Mouse (Mus musculus) midbrain, postnatal 0 days (tissue): ENCODE measurements around the gene Nit1. TPM values are rescaled to one million over a fixed set of nuclear protein-coding genes. Genes with fewer than 3 reads are reported as not detected.
A peak's percentile ranks its signal among the peaks of the same experiment; 100 is the strongest.

Experiments used
- ATAC-seq: fragments of 200-750 bp; cut with Nextera tagmentation; 2 replicates; pipeline ENCODE4 v1.8.0; 2017; ENCODE audit warnings: moderate number of reproducible peaks, mild to moderate bottlenecking, moderate TSS enrichment, moderate library complexity; ENCODE audit not compliant: low FRiP score
- DNase-seq: peaks from one replicate; pipeline ENCODE4 v3.0.0-alpha.2; 2015; ENCODE audit warnings: low spot score
- H3K27ac ChIP-seq: fragments of 300-500 bp; sonication (generic); 2 replicates; pipeline ENCODE4 v1.5.1; 2014; ENCODE audit warnings: low read depth, mild to moderate bottlenecking, low read length, mixed read lengths
- H3K27me3 ChIP-seq: fragments of 300-500 bp; sonication (generic); 2 replicates; pipeline ENCODE4 v1.6.1; 2014; ENCODE audit warnings: low read length, control low read depth, mixed read lengths; ENCODE audit not compliant: insufficient read depth
- H3K36me3 ChIP-seq: fragments of 300-500 bp; sonication (generic); 2 replicates; pipeline ENCODE4 v1.6.1; 2014; ENCODE audit warnings: low read length, control low read depth, mixed read lengths; ENCODE audit not compliant: insufficient read depth
- H3K4me1 ChIP-seq: fragments of 300-500 bp; sonication (generic); 2 replicates; pipeline ENCODE4 v1.6.1; 2014; ENCODE audit warnings: mild to moderate bottlenecking, control low read depth, antibody characterized with exemption, low read length, mixed read lengths; ENCODE audit not compliant: insufficient read depth
- H3K4me2 ChIP-seq: fragments of 300-500 bp; sonication (generic); 2 replicates; pipeline ENCODE4 v1.6.1; 2014; ENCODE audit warnings: low read depth, mild to moderate bottlenecking, low read length, mixed read lengths; ENCODE audit not compliant: poor library complexity, severe bottlenecking
- H3K4me3 ChIP-seq: fragments of 300-500 bp; sonication (generic); 2 replicates; pipeline ENCODE4 v1.5.1; 2014; ENCODE audit warnings: low read depth, mild to moderate bottlenecking, low read length, moderate library complexity
- H3K9ac ChIP-seq: fragments of 300-500 bp; sonication (generic); replicated peaks from 2 replicates; pipeline ENCODE4 v1.6.1; 2014; ENCODE audit warnings: mild to moderate bottlenecking, low read length, moderate library complexity, mixed read lengths; ENCODE audit not compliant: poor library complexity, severe bottlenecking
- H3K9me3 ChIP-seq: fragments of 300-500 bp; sonication (generic); 2 replicates; pipeline ENCODE4 v1.6.1; 2016; ENCODE audit warnings: low read length, control low read depth
- CTCF ChIP-seq: IDR thresholded peaks from 2 replicates; pipeline ENCODE4 v1.5.1; 2016; ENCODE audit warnings: antibody characterized with exemption, mild to moderate bottlenecking
- WGBS: fragments of 180-500 bp; shearing (Covaris S2); extraction: QIAGEN DNeasy Blood & Tissue Kit; methylation state at CpG from one replicate; pipeline ENCODE4 v1.1.7; 2014; 5-methylcytosine and 5-hydroxymethylcytosine counted together
- polyA plus RNA-seq: library from polyadenylated mRNA; unstranded; fragments of >200 nt; fragmentation: Nextera tagmentation; extraction: Ambion mirVana; gene quantifications from 2 replicates; pipeline ENCODE4 v1.2.1, GENCODE M21; 2015
- total RNA-seq: library from RNA; depleted of rRNA; stranded (reverse); fragments of >200 nt; gene quantifications from 2 replicates; pipeline ENCODE4 v1.2.3, GENCODE M21; 2014

Gene Nit1
- total and polyA plus RNA-seq, 2 experiments from 2014 or later: 44.0 to 45.2 TPM

GRCm38 (mm10) chr1:171346095-171346450, 627 bp upstream of the Nit1 start:
- Histone ChIP-seq H3K4me3 (peak overlapping the region; percentile 89), H3K9ac (peak overlapping the region; percentile 86), H3K27me3 (no peaks in the 10 kb centered on the region), H3K27ac (peak overlapping the region; percentile 79), H3K4me1 (no peaks in the 10 kb centered on the region), H3K36me3 (peaks cover 18% of the 10 kb centered on the region), H3K9me3 (peaks cover 7% of the 10 kb centered on the region; the same call in 1 of the 2 replicates), H3K4me2 (peak overlapping the region; percentile 83)
- ATAC-seq: peak; percentile 45; the same call in 1 of the 2 replicates
- 2% methylated on average over 14 of the region's 14 CpGs for WGBS
- no peak for DNase-seq
- TF ChIP-seq CTCF: no peak

- H3K4me3 ChIP-seq: peak overlapping the region; percentile 89
- H3K36me3 ChIP-seq: peaks cover 30% of the 10 kb centered on the region
- no peak for DNase-seq
- no peak overlapping the region for H3K27ac ChIP-seq
- H3K27me3 ChIP-seq: no peaks in the 10 kb centered on the region
- ATAC-seq: no peak
- WGBS: 76% methylated on average over 9 of the region's 9 CpGs
- no peak for TF ChIP-seq CTCF
- H3K9ac ChIP-seq: peak overlapping the region; percentile 86
- peak overlapping the region; percentile 83 for H3K4me2 ChIP-seq
- H3K9me3 ChIP-seq: peaks cover 7% of the 10 kb centered on the region; the same call in 1 of the 2 replicates
- no peaks in the 10 kb centered on the region for H3K4me1 ChIP-seq
These were observed 731 bp downstream of the Nit1 start for GRCm38 (mm10) chr1:171344715-171345114.

- Histone ChIP-seq H3K9me3 (peaks cover 7% of the 10 kb centered on the region; the same call in 1 of the 2 replicates), H3K9ac (no peak overlapping the region), H3K27me3 (no peaks in the 10 kb centered on the region), H3K4me3 (no peak overlapping the region; the same call in 1 of the 2 replicates), H3K4me1 (no peaks in the 10 kb centered on the region), H3K36me3 (peaks cover 36% of the 10 kb centered on the region), H3K27ac (no peak overlapping the region), H3K4me2 (peak overlapping the region; percentile 83)
- DNase-seq (no peak), ATAC-seq (no peak)
- 87% methylated on average over 8 of the region's 9 CpGs for WGBS
- TF ChIP-seq CTCF: peak; percentile 38; the same call in 1 of the 2 replicates
These were observed 1.3 kb downstream of the Nit1 start for GRCm38 (mm10) chr1:171343922-171344677.

GRCm38 (mm10) chr1:171342262-171343207, 2.9 kb downstream of the Nit1 start:
- no peak for TF ChIP-seq CTCF
- H3K36me3 ChIP-seq: peaks cover 50% of the 10 kb centered on the region
- no peak overlapping the region for H3K27ac ChIP-seq
- H3K27me3 ChIP-seq: no peaks in the 10 kb centered on the region
- whole genome bisulfite sequencing: 95% methylated on average over 16 of the region's 16 CpGs
- no peak overlapping the region for H3K4me2 ChIP-seq
- no peak overlapping the region for H3K4me3 ChIP-seq
- H3K9me3 ChIP-seq: peaks cover 7% of the 10 kb centered on the region; the same call in 1 of the 2 replicates
- no peaks in the 10 kb centered on the region for H3K4me1 ChIP-seq
- no peak for ATAC-seq
- no peak overlapping the region for H3K9ac ChIP-seq
- no peak for DNase-seq

- H3K4me3 ChIP-seq: peak overlapping the region; percentile 82
- no peaks in the 10 kb centered on the region for H3K27me3 ChIP-seq
- H3K36me3 ChIP-seq: peaks cover 11% of the 10 kb centered on the region; the same call in 1 of the 2 replicates
- H3K4me1 ChIP-seq: peaks cover 9% of the 10 kb centered on the region
- no peak for TF ChIP-seq CTCF
- H3K4me2 ChIP-seq: peak overlapping the region; percentile 80
- no peaks in the 10 kb centered on the region for H3K9me3 ChIP-seq
- peak overlapping the region; percentile 94 for H3K9ac ChIP-seq
- peak overlapping the region; percentile 92 for H3K27ac ChIP-seq
- 3% methylated on average over 4 of the region's 4 CpGs for WGBS
- peak; percentile 14 for DNase-seq
- ATAC-seq: no peak
These were observed 15.3 kb downstream of the Nit1 start for GRCm38 (mm10) chr1:171330216-171330560.
